Mouse (Mus musculus) left cerebral cortex, adult 2 months (tissue): ENCODE measurements around the gene Klk13. TPM values are rescaled to one million over a fixed set of nuclear protein-coding genes. Genes with fewer than 3 reads are reported as not detected.
A peak's percentile ranks its signal among the peaks of the same experiment; 100 is the strongest.

Experiments used
- DNase-seq, 2 experiments: peaks; one replicate each; pipeline ENCODE4 v3.0.0; 2021 to 2022; ENCODE audit warnings: low spot score in 2 of 2, mixed read lengths in 1 of 2; ENCODE audit errors: extremely low spot score in 1 of 2
- H3K27ac ChIP-seq: fragments of 200-600 bp; 2 replicates; pipeline ENCODE4 v1.8.1; 2022
- H3K4me3 ChIP-seq: fragments of 200-600 bp; 2 replicates; pipeline ENCODE4 v1.8.1; 2022
- CTCF ChIP-seq: fragments of 200-600 bp; IDR thresholded peaks from 2 replicates; pipeline ENCODE4 v1.8.1; 2022; ENCODE audit warnings: antibody characterized with exemption, mild to moderate bottlenecking, moderate library complexity
- intact Hi-C: fragments of 180-260 bp; cut with DNase I; formaldehyde crosslinking; loops from one replicate; pipeline ENCODE4 v1.15.1; 2025
- total RNA-seq, 2 experiments: library from RNA; stranded (reverse); gene quantifications; 2 replicates each; pipeline ENCODE4 v1.2.3; 2021

The Klk13 gene
- total RNA-seq, 2 experiments from 2014 or later, result not detected

DNA sequence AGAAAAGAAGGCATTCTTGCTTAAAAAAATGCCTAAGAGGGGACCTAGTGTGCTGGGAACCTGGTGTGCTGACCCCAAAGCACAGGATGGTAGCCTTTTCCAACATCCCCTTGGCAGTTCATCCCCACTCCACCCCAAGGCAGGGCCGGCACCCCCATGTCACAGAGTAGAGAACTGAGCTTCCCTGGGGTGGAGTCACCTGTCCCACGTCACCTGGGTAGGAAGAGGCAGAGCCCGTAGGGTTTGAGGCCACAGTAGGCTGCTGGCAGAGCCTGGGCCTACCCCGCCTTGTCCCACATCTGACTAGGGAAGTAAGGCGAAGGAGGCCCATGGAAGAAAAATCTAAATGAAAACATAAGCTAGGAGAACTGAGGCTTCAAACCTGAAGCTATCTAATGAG is 62.0 kb downstream of the Klk13 start, which contains the start of gene Klk11:
Gene Klk11 (plus strand): TSS at position 241 of the 400 bp plus-strand sequence.
- no peak for DNase-seq
- intact Hi-C loops, result no loop called here
- Histone ChIP-seq H3K27ac (no peak within 1 kb of the TSS), H3K4me3 (no peak within 1 kb of the TSS)
- TF ChIP-seq CTCF, result no peak

DNA sequence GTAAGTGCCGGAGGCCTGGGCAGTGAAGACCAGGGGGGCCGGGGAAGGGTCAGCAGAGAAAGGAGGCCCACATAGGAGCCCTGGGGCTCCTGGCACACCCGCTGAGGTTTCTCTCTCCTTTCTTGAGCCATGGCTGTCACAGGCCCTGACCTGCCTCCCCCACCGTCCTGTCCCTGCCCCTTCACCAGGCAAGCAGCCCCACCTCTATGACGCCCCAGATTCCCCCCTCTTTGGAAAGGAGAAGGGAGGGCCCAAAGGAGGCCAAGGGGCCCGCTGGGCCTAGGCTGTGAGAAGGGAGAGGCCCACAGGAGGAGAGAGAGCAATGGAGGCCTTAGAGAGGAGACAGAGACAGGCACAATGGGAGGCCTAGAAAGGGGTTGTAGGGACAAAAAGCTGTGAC is 62.4 kb downstream of the Klk13 start:
- intact Hi-C loops, result no loop called here
- Histone ChIP-seq H3K4me3 (no peak overlapping the region), H3K27ac (no peak overlapping the region)
- no peak for TF ChIP-seq CTCF
- DNase-seq, result no peak

DNA sequence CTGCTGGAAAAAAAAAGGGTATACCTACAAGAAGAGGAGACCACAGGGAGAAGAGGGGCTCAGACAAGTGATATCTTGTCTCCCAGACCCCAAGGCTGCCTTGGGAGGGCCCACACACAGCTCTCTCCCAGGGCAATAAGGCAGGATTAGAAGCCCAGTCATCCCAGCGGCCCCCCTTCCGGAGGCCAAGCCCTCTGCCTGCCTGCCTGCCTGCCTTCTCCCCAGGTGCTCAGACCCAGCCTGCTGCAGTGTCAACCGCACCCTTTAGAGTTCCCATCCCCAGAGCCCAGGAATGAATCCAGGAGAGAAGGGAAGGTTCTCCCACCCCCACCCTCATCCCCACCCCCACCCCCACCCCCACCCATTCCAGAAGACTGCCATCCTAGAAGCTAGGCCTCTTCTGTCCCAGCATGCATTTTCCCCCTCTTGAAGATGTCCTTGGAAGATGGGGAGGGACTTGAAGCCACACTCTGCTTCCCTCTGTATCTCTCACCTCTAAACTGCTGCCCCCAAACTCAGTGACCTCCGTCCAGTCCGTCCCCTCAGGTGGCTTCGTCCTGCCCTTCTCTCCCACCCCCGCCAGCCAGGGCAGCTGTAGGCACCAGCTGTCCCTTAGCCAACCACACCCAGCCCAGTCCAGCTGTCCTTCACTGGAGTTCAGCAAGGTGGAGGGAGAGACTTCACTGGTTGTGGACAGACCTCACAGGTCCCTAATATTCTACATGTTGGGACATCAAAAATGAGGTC is 63.1 kb downstream of the Klk13 start:
- TF ChIP-seq CTCF, result no peak

GRCm38 (mm10) chr7:43776506-43776905 is 64.1 kb downstream of the Klk13 start:
- no peak for TF ChIP-seq CTCF
- intact Hi-C loops, result no loop called here
- H3K27ac ChIP-seq, result no peak overlapping the region
- no peak for DNase-seq
- no peak overlapping the region for H3K4me3 ChIP-seq

More for the DNA sequence above, 63.1 kb downstream of the Klk13 start:
- Histone ChIP-seq H3K27ac (no peak overlapping the region), H3K4me3 (no peak overlapping the region)
- DNase-seq, result peak in 1 of 2 experiments; percentile 5
- intact Hi-C loops, result no loop called here

Other genes starting within 250 kb of the Klk13 start
- 1 to 10 TPM in 1 of 2 experiments, under 1 TPM in 1; 0.89 to 1.2 TPM for gene Vsig10l, start 249.4 kb upstream of the Klk13 start, total RNA-seq
- 10 to 100 TPM; 24.4 to 27.3 TPM for gene Iglon5, start 222.5 kb upstream of the Klk13 start, total RNA-seq
- not detected for gene 4931406B18Rik, start 206.6 kb upstream of the Klk13 start, total RNA-seq
- gene Cd33, start 168.1 kb upstream of the Klk13 start, total RNA-seq, result 1 to 10 TPM; 3.7 to 4.7 TPM
- 1 to 10 TPM; 5.2 to 5.5 TPM for gene Zfp658, start 150.3 kb upstream of the Klk13 start, total RNA-seq
- 10 to 100 TPM; 14.5 to 16.2 TPM for gene Zfp719, start 133.0 kb upstream of the Klk13 start, total RNA-seq
- under 1 TPM; 0.16 to 0.25 TPM for gene Zfp819, start 105.4 kb upstream of the Klk13 start, total RNA-seq
- gene Ceacam18, start 77.9 kb upstream of the Klk13 start, total RNA-seq, result not detected
- 1 to 10 TPM; 1.3 to 1.5 TPM for gene Siglece, start 52.4 kb upstream of the Klk13 start, total RNA-seq
- 1 to 10 TPM; 8.5 to 8.9 TPM for gene Ctu1, start 40.6 kb upstream of the Klk13 start, total RNA-seq
- not detected for gene Klk14, start 22.1 kb upstream of the Klk13 start, total RNA-seq
- not detected for gene Klk12, start 56.3 kb downstream of the Klk13 start, total RNA-seq
- not detected for gene Klk11, start 62.0 kb downstream of the Klk13 start, total RNA-seq
- not detected for gene Klk10, start 68.5 kb downstream of the Klk13 start, total RNA-seq
- gene Klk9, start 79.3 kb downstream of the Klk13 start, total RNA-seq, result not detected
- gene Klk8, start 85.0 kb downstream of the Klk13 start, total RNA-seq, result 1 to 10 TPM; 2.3 to 3.7 TPM
- not detected for gene Klk7, start 98.7 kb downstream of the Klk13 start, total RNA-seq
- gene Klk6, start 111.9 kb downstream of the Klk13 start, total RNA-seq, result 1 to 10 TPM in 1 of 2 experiments, not detected in 1; 2.0 TPM
- not detected for gene Klk5, start 129.4 kb downstream of the Klk13 start, total RNA-seq
- not detected for gene Klk4, start 168.6 kb downstream of the Klk13 start, total RNA-seq
- gene Klk15, start 221.2 kb downstream of the Klk13 start, total RNA-seq, result not detected
- not detected for gene Klk1b8, start 238.1 kb downstream of the Klk13 start, total RNA-seq